25 mouse cellular contexts compared by ENCODE assay signal in the genomic region with DNA sequence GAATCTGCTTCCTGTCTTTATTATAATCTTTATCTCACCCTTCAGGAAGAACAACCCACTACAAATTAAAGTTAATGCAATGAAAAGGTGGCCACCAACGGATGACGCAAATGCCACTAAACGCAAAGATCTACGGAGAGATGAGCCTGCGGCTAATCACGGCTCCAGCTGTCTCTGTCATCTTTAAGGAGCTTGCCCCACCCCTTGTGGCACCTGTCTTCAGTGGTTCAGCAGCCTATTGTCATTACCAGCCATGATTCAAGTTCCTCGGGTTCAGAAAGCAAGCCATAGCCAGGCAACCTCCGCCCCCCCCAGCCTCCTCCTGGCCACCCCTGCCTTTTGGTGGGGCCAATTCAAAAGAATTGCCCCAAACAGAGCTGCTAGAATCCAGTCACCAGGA. TPM values are rescaled to one million over a fixed set of nuclear protein-coding genes. Genes with fewer than 3 reads are reported as not detected.
DNase-seq lines count a peak whose midpoint lies in the region; ATAC-seq and TF ChIP-seq lines count a peak whose summit lies in the region.
"Had no signal": no experiment of that assay in that cellular context is flagged by ENCODE, and none has a peak within 500 bp of the region (broad histone marks: within the 10 kb centered on the region; RNA-seq: fewer than 3 reads in every experiment).

No protein-coding gene starts in this region.

- H3K27ac ChIP-seq in gastrocnemius, adult 2 months, result peak overlapping the region; percentile 81; the same call in 1 of the 2 replicates
- H3K27ac ChIP-seq: embryonic facial prominence, embryonic 13.5 days; embryonic facial prominence, embryonic 15.5 days; forebrain, embryonic 13.5 days; forebrain, embryonic 15.5 days had no signal

- H3K4me3 ChIP-seq in gastrocnemius, adult 2 months, result no peak overlapping the region
- no peak overlapping the region for H3K4me3 ChIP-seq in myocyte
- H3K4me3 ChIP-seq: embryonic facial prominence, embryonic 13.5 days; embryonic facial prominence, embryonic 15.5 days; forebrain, embryonic 13.5 days; forebrain, embryonic 15.5 days had no signal

- no peaks in the 10 kb centered on the region for H3K27me3 ChIP-seq in myocyte (ENCODE audit: control insufficient read depth, insufficient read depth, insufficient read length)
- H3K27me3 ChIP-seq: embryonic facial prominence, embryonic 13.5 days; embryonic facial prominence, embryonic 15.5 days; forebrain, embryonic 13.5 days; forebrain, embryonic 15.5 days; Patski had no signal

- no peak for TF ChIP-seq POLR2A in myocyte (IDR thresholded peaks at IDR 0.05; ENCODE audit: insufficient read length, low read depth)

- intact Hi-C loops in gastrocnemius, adult 2 months (cut with DNase I), result loop anchor here (2.0 kb wide), 1 partner anchor 27 kb away; no protein-coding TSS in a partner anchor

- H3K4me2 ChIP-seq in myocyte (ENCODE audit: low read depth), result peak overlapping the region; percentile 20
- H3K4me2 ChIP-seq: embryonic facial prominence, embryonic 13.5 days; embryonic facial prominence, embryonic 15.5 days; forebrain, embryonic 13.5 days; forebrain, embryonic 15.5 days had no signal

- no peak for DNase-seq in gastrocnemius, adult 2 months
- DNase-seq in gastrocnemius, postnatal 4 days (ENCODE audit: low spot score in 2 of 2), result no peak
- peak; percentile 4 for DNase-seq in thymus, postnatal 0 days (ENCODE audit: low spot score)
- no peak for DNase-seq in thymus, postnatal 4 days
- DNase-seq in T-cell, adult 2 months (ENCODE audit: low spot score), result peak; percentile 5
- DNase-seq in lung, postnatal 25 days (ENCODE audit: low spot score), result no peak
- DNase-seq: adrenal gland, adult 2 months; adrenal gland, postnatal 10 days; adrenal gland, postnatal 25 days; cerebellum, adult 11 months; cerebellum, adult 18-20 months; cerebellum, adult 8-10 months; cerebellum, adult 9-11 months; cerebellum, postnatal 14 days; cerebellum, postnatal 36 days; embryo, embryonic 11 days; forebrain, postnatal 0 days had no signal

- H3K36me3 ChIP-seq in myocyte (ENCODE audit: control insufficient read depth, insufficient read depth), result no peaks in the 10 kb centered on the region
- H3K36me3 ChIP-seq: embryonic facial prominence, embryonic 13.5 days; embryonic facial prominence, embryonic 15.5 days; forebrain, embryonic 15.5 days; G1E had no signal

- no peaks in the 10 kb centered on the region for H3K79me2 ChIP-seq in myocyte (ENCODE audit: control insufficient read depth, insufficient read depth)

- H3ac ChIP-seq in myocyte (ENCODE audit: control insufficient read depth, insufficient read length), result no peak overlapping the region

- no peak for TF ChIP-seq CTCF in gastrocnemius, adult 2 months (IDR thresholded peaks at IDR 0.05)

- no peak for ATAC-seq in erythroblast, adult 5-6 weeks (replicated peaks; ENCODE audit: low FRiP score, poor library complexity, severe bottlenecking)
- ATAC-seq: forebrain, embryonic 13.5 days; forebrain, embryonic 15.5 days; forebrain, postnatal 0 days; Patski had no signal

TF ChIP-seq in myocyte, 11 proteins besides CTCF, POLR2A, EP300 and RAD21:
- TF ChIP-seq CEBPB (IDR thresholded peaks at IDR 0.05; ENCODE audit: insufficient read depth, poor library complexity, severe bottlenecking) (no peak), TCF3 (IDR thresholded peaks at IDR 0.05; ENCODE audit: insufficient read length, low read depth) (peak; percentile 66), REST (IDR thresholded peaks at IDR 0.05; ENCODE audit: insufficient read depth, insufficient read length) (no peak), TCF12 (IDR thresholded peaks at IDR 0.05; ENCODE audit: insufficient read depth, poor library complexity, severe bottlenecking) (peak; percentile 41), E2F4 (IDR thresholded peaks at IDR 0.05; ENCODE audit: insufficient read depth) (no peak), USF1 (IDR thresholded peaks at IDR 0.05; ENCODE audit: low read depth) (no peak), MYOG (IDR thresholded peaks at IDR 0.05; ENCODE audit: control insufficient read depth in 1 of 3, insufficient read depth in 1 of 3, insufficient read length in 2 of 3, low read depth in 2 of 3) (peak in 2 of 3 experiments; percentile 73 to 90), MAX (IDR thresholded peaks at IDR 0.05; ENCODE audit: low read depth) (no peak), POLR2AphosphoS2 (IDR thresholded peaks at IDR 0.05; ENCODE audit: insufficient read length, low read depth) (no peak), MYOD1 (IDR thresholded peaks at IDR 0.05; ENCODE audit: control insufficient read depth in 1 of 3, insufficient read length in 2 of 3, low read depth in 2 of 3) (peak; percentile 87 to 96 (median 92)), SRF (IDR thresholded peaks at IDR 0.05; ENCODE audit: control insufficient read depth, insufficient read length, low read depth) (no peak)

RNA-seq across cellular contexts. Expression of a gene that starts 29.6 kb away (rescaled TPM):
- total RNA-seq in gastrocnemius, adult 2 months (2021), result 100 to 1,000 TPM; 177 to 277 TPM
- total RNA-seq in gastrocnemius, postnatal 4 days (2021), result 10 to 100 TPM; 81.4 to 89.8 TPM
- 21.6 and 23.9 TPM in 2 replicates for polyA plus RNA-seq in thymus, postnatal 0 days (2015; fragmentation: Nextera tagmentation; extraction: Ambion mirVana)
- polyA plus RNA-seq in myocyte (2012; fragmentation: generic; extraction: Trizol), result 32.8 TPM
- 3.5 and 6.1 TPM in 2 replicates for total RNA-seq in erythroblast, adult 5-6 weeks (2015; ENCODE audit: low replicate concordance)
- 5.3 and 7.5 TPM in 2 replicates for total RNA-seq in erythroblast, adult 5-6 weeks (2017; ENCODE audit: low replicate concordance)

Comparison
In these comparisons a context has a peak if more than half of its experiments do, and no peak if none do; other contexts are left out.
1. DNase-seq: peak in thymus, postnatal 0 days (single experiment) and T-cell, adult 2 months (single experiment); none in gastrocnemius, adult 2 months (single experiment), gastrocnemius, postnatal 4 days (0 of 2), thymus, postnatal 4 days (single experiment) and lung, postnatal 25 days (single experiment).
2. RNA of a gene that starts 29.6 kb away (total RNA-seq): 177 to 277 TPM in gastrocnemius, adult 2 months and 81.4 to 89.8 TPM in gastrocnemius, postnatal 4 days; 3.5 to 7.5 TPM in erythroblast, adult 5-6 weeks; every median in the first group is over 4 times any median in the second.